ENCODE assay signal across 8 mouse cellular contexts in genomic region chr14:79587852-79588229, GRCm38 (mm10). TPM values are rescaled to one million over a fixed set of nuclear protein-coding genes. Genes with fewer than 3 reads are reported as not detected.
DNase-seq lines count a peak whose midpoint lies in the region; ATAC-seq and TF ChIP-seq lines count a peak whose summit lies in the region.

No protein-coding gene starts in this region.

- no peak for TF ChIP-seq POLR2A in cerebellum, adult 2 months (IDR thresholded peaks at IDR 0.05; ENCODE audit: borderline replicate concordance, insufficient read depth, low read length)
- TF ChIP-seq POLR2A in testis, adult 2 months (IDR thresholded peaks at IDR 0.05; ENCODE audit: control insufficient read depth, low read depth, low read length) = no peak
- TF ChIP-seq POLR2A in limb, embryonic 14.5 days (IDR thresholded peaks at IDR 0.05; ENCODE audit: borderline replicate concordance, extremely low read depth, insufficient read depth, insufficient read length) = no peak

- DNase-seq in cerebellum, adult 2 months = no peak
- no peak for DNase-seq in cerebellum, adult 9-11 months
- no peak for DNase-seq in testis, postnatal 10 days (ENCODE audit: low spot score)
- DNase-seq in limb, embryonic 14.5 days (ENCODE audit: low spot score) = no peak
- peak; percentile 69 for DNase-seq in testis, postnatal 14 days (ENCODE audit: low spot score)
- no peak for DNase-seq in layer of hippocampus, adult 8-10 months (ENCODE audit: low spot score in 2 of 2)
- no peak for DNase-seq in right cerebral cortex, adult 18-20 months

- 2% methylated on average over 9 of the region's 9 CpGs for WGBS in cerebellum, adult 2 months
- WGBS in limb, embryonic 14.5 days = 2% methylated on average over 9 of the region's 9 CpGs

- peak overlapping the region; percentile 62 for H3K4me2 ChIP-seq in limb, embryonic 14.5 days (replicated peaks; ENCODE audit: low read depth, low read length, severe bottlenecking)

- H3K9ac ChIP-seq in limb, embryonic 14.5 days (ENCODE audit: low read depth, low read length, severe bottlenecking) = peak overlapping the region; percentile 75

- no peaks in the 10 kb centered on the region for H3K27me3 ChIP-seq in cerebellum, adult 2 months (ENCODE audit: control insufficient read depth, insufficient read depth, low read length)
- no peaks in the 10 kb centered on the region for H3K27me3 ChIP-seq in testis, adult 2 months (ENCODE audit: control insufficient read depth, insufficient read depth, low read length)
- no peaks in the 10 kb centered on the region for H3K27me3 ChIP-seq in limb, embryonic 14.5 days (ENCODE audit: control insufficient read depth, insufficient read depth, low read length)

- H3K4me3 ChIP-seq in cerebellum, adult 2 months (replicated peaks; ENCODE audit: insufficient read depth, low read depth, low read length) = peak overlapping the region; percentile 95
- H3K4me3 ChIP-seq in testis, adult 2 months (ENCODE audit: control insufficient read depth, low read depth, low read length) = peak overlapping the region; percentile 97
- H3K4me3 ChIP-seq in limb, embryonic 14.5 days (replicated peaks; ENCODE audit: low read length) = peak overlapping the region; percentile 67

- H3K36me3 ChIP-seq in testis, adult 2 months (ENCODE audit: control insufficient read depth, insufficient read depth, low read length) = no peaks in the 10 kb centered on the region; the same call in 1 of the 2 replicates
- 0 out of 2 replicates have a peak, but pooled peaks cover 8% of the 10 kb centered on the region for H3K36me3 ChIP-seq in limb, embryonic 14.5 days (ENCODE audit: control insufficient read depth, insufficient read depth, low read length)

- peaks cover 5% of the 10 kb centered on the region; the same call in 1 of the 2 replicates for H3K4me1 ChIP-seq in cerebellum, adult 2 months (ENCODE audit: control insufficient read depth, insufficient read depth, low read length)
- H3K4me1 ChIP-seq in testis, adult 2 months (ENCODE audit: control insufficient read depth, insufficient read depth, low read length) = peaks cover 3% of the 10 kb centered on the region; the same call in 1 of the 2 replicates
- peaks cover 16% of the 10 kb centered on the region for H3K4me1 ChIP-seq in limb, embryonic 14.5 days (ENCODE audit: control insufficient read depth, insufficient read depth, low read length)

- TF ChIP-seq CTCF in cerebellum, adult 2 months (IDR thresholded peaks at IDR 0.05; ENCODE audit: borderline replicate concordance, insufficient read depth, low read depth, low read length) = no peak
- TF ChIP-seq CTCF in testis, adult 2 months (IDR thresholded peaks at IDR 0.05; ENCODE audit: control insufficient read depth, insufficient read depth, insufficient replicate concordance, low read depth, low read length) = no peak

- H3K9me3 ChIP-seq in limb, embryonic 14.5 days (ENCODE audit: control insufficient read depth, low read length) = no peaks in the 10 kb centered on the region

- ATAC-seq in limb, embryonic 14.5 days (ENCODE audit: low FRiP score, low read depth) = peak; percentile 1; the same call in 1 of the 2 replicates

- peak overlapping the region; percentile 41; the same call in 1 of the 2 replicates for H3K27ac ChIP-seq in cerebellum, adult 2 months (ENCODE audit: insufficient read depth, low read length)
- peak overlapping the region; percentile 78 for H3K27ac ChIP-seq in testis, adult 2 months (ENCODE audit: control insufficient read depth, insufficient read depth, low read depth, low read length)
- H3K27ac ChIP-seq in limb, embryonic 14.5 days (replicated peaks; ENCODE audit: low read depth, low read length) = peak overlapping the region; percentile 98

RNA-seq across cellular contexts. Expression of gene Sugt1, which starts 0.3 kb away (rescaled TPM):
- polyA plus RNA-seq in cerebellum, adult 2 months (2012; rRNA removed) = 40.3 and 41.0 TPM in 2 replicates
- polyA plus RNA-seq in testis, adult 2 months (2012; rRNA removed) = 21.0 and 31.6 TPM in 2 replicates
- 32.0 and 55.4 TPM in 2 replicates for polyA plus RNA-seq in limb, embryonic 14.5 days (2012; rRNA removed)
- 122 and 129 TPM in 2 replicates for polyA plus RNA-seq in limb, embryonic 14.5 days (2014; fragmentation: Nextera tagmentation; extraction: Ambion mirVana)
- total RNA-seq in layer of hippocampus, adult 8-10 months (2022) = 10 to 100 TPM; 76.6 to 98.3 (median 84.8) TPM

Comparison
In these comparisons a context has a peak if more than half of its experiments do, and no peak if none do; other contexts are left out.
1. H3K27ac ChIP-seq: peak in every context shown above with its lines; median percentile 98 in limb, embryonic 14.5 days; 78 in testis, adult 2 months; 41 in cerebellum, adult 2 months.